Mouse (Mus musculus) testis, adult 2 months (tissue): ENCODE results near the gene Gm21292. TPM values are rescaled to one million over a fixed set of nuclear protein-coding genes. Genes with fewer than 3 reads are reported as not detected.
"Not testable (repeated sequence)": the region's sequence is repeated elsewhere in the genome, so short reads cannot be mapped to it uniquely, and the experiment has no call there.

Source experiments
- H3K27ac ChIP-seq: fragments of 200-500 bp; 2 replicates; pipeline ENCODE4 v1.5.1; 2012; ENCODE audit warnings: low read depth, low read length; ENCODE audit not compliant: control insufficient read depth, insufficient read depth
- H3K27me3 ChIP-seq: fragments of 200-500 bp; 2 replicates; pipeline ENCODE4 v1.6.1; 2012; ENCODE audit warnings: mild to moderate bottlenecking, low read length, moderate library complexity; ENCODE audit not compliant: control insufficient read depth, insufficient read depth
- H3K36me3 ChIP-seq: fragments of 200-500 bp; 2 replicates; pipeline ENCODE4 v1.6.1; 2012; ENCODE audit warnings: mild to moderate bottlenecking, low read length; ENCODE audit not compliant: control insufficient read depth, insufficient read depth
- H3K4me1 ChIP-seq: fragments of 200-500 bp; 2 replicates; pipeline ENCODE4 v1.6.1; 2012; ENCODE audit warnings: low read length; ENCODE audit not compliant: control insufficient read depth, insufficient read depth
- H3K4me3 ChIP-seq: fragments of 200-500 bp; 2 replicates; pipeline ENCODE4 v1.5.1; 2012; ENCODE audit warnings: low read depth, mild to moderate bottlenecking, low read length, moderate library complexity, mixed read lengths; ENCODE audit not compliant: control insufficient read depth
- polyA plus RNA-seq: library from polyadenylated mRNA; depleted of rRNA; stranded (reverse); fragments of >200 nt; gene quantifications from 2 replicates; pipeline ENCODE4 v1.2.3, GENCODE M21; 2012; rRNA removed

Gene Gm21292
- 0.13 and 0.16 TPM in 2 replicates for polyA plus RNA-seq

GRCm38 (mm10) chrY:9133824-9134223, at the start of gene Gm21292:
TSS of gene Gm21292 (minus strand) at chrY:9133924.
- H3K27ac ChIP-seq, H3K27me3 ChIP-seq, H3K36me3 ChIP-seq, H3K4me1 ChIP-seq, H3K4me3 ChIP-seq: not testable (repeated sequence)

Other genes with a start within 250 kb of the Gm21292 start
- 0.19 and 0.95 TPM in 2 replicates for gene Gm21721, start 68.3 kb upstream of the Gm21292 start, polyA plus RNA-seq
- gene Gm21812, start 213.3 kb upstream of the Gm21292 start, polyA plus RNA-seq = 0.91 and 1.7 TPM in 2 replicates